Mouse (Mus musculus): ENCODE measurements around the gene Ssu72.
"Not testable (repeated sequence)": the region's sequence is repeated elsewhere in the genome, so short reads cannot be mapped to it uniquely, and the experiment has no call there.

Ssu72 gene

GRCm38 (mm10) chr4:155704721-155705591 lies at the start of gene Ssu72:
Gene Ssu72 (plus strand): TSS chr4:155704800.
- peak; percentile 97 for DNase-seq (ENCODE audit: low read depth, low spot score)

DNA sequence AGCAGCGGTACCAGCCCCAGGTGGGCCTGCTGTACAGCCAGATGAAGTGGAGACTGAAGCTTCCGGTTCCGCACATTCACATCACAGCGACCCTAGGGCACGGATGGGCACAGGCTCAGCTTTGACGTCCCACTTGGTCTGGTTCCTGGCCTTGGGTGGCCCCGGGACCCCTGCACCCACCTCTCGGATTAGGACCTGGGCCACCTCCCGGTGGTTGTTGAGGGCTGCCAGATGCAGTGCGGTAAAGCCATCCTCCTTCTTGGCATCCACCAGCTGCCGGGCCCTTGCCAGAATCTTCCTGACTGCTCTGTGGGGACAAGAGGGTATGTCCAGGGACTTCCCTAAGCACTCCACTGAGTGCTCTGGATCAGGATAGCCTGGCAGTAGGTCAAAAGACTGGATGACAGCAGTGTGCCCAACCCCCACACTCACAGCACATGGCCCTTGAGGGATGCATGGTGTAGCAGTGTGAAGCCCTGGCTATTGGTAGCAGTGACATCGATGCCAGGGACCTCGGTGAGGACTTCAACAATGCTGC lies 48.3 kb upstream of the Ssu72 start:
- DNase-seq (ENCODE audit: low read depth, low spot score) = no peak

DNA sequence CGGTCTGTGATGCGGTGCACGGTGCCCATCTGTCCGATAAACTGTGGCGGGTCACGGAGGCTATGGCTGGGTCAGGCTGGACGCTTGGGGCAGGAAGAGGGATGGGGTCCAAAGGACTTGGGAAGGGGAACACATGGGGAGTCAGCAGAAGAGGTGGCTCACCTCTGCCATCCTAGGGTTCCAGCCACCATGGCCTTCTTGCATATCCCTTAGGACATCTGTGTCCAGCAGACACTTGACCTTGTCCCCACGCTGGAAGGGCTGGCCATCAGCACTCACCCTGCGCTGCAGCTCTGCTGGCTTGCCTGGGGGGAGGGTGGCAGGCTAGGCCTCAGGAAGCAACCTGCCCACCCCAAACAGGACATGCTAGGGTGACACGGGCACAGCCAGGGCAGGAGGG lies 45.6 kb upstream of the Ssu72 start:
- no peak for DNase-seq (ENCODE audit: low read depth, low spot score)

GRCm38 (mm10) chr4:155660641-155661040 lies 44.0 kb upstream of the Ssu72 start:
- DNase-seq (ENCODE audit: low read depth, low spot score) = no peak

- peak; percentile 51 for DNase-seq (ENCODE audit: low read depth, low spot score)
These were observed 37.7 kb upstream of the Ssu72 start for GRCm38 (mm10) chr4:155666903-155667302.

DNA sequence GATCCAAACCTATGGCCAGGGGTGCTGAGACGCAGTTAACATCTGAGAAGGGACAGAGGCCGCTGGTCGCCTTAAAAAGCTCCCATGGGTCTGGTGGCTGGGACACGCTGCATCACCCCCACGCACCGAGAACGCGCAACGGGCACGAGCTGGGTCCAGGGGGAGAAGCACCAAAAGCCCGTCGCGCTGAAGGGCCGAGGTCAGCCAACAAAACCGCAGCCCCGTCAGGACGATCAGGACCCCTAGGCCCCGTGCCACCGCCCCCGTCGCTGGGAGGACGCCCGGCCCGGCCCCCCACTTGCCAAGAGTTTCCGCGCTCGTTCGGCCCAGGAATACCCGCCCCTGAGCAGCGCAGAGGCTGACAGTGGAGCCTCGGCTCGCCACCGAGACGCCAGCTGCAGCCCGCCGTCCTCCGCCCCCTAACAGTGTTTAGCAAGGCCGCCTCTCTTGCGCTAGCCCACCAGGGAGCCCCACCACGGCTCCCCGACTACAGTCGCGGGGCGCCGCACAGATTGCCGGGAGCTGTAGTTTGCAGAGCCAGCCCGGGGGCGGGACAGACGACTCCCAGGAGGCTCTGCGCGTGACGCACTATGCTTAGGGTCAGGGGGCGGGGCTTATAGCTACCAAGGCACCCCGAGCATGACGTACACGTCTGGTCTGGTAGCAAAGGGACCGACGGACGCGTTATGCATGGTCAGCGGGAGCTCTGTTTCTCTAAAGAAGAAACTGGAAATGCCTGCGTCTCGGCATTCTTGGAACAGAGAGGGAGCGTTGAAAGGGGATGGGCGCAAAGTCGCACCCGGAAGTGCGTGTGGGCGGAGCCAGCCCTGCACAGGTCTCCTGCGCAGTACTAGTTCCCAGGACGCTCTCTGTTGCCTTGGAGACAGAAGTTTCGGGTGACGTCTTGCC lies 35.7 kb upstream of the Ssu72 start, which contains the start of gene Mib2:
TSS of gene Mib2 (minus strand) at position 510 of the 909 bp plus-strand sequence.
- DNase-seq (ENCODE audit: low read depth, low spot score) = peak; percentile 97

DNA sequence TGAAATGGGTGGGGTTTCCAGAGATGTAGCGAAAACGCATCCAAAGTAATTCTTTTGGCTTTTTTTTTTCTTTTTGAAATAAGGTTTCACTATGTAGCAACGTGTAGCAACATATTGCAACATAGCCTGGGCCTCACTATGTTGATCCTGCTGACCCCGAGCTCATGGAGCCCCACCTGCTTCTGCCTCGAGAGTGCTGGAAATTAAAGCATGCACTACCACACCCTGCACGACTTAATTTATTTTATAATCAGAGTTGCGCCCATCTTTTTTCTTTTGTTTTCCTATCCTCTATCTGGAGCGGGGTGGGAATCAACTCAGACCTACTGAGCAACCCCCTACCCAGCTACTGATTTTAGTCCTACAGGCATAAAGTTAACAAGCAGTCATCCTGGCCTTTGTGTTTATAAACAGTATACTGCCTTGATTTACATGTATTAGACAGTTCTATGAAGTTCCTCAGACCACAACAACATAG lies 35.0 kb upstream of the Ssu72 start:
- no peak for DNase-seq (ENCODE audit: low read depth, low spot score)

- not testable (repeated sequence) for DNase-seq (ENCODE audit: low read depth, low spot score)
These were observed 34.4 kb upstream of the Ssu72 start for GRCm38 (mm10) chr4:155670236-155670635.

- DNase-seq (ENCODE audit: low read depth, low spot score) = no peak
These were observed 32.5 kb upstream of the Ssu72 start for GRCm38 (mm10) chr4:155672082-155672481.

DNA sequence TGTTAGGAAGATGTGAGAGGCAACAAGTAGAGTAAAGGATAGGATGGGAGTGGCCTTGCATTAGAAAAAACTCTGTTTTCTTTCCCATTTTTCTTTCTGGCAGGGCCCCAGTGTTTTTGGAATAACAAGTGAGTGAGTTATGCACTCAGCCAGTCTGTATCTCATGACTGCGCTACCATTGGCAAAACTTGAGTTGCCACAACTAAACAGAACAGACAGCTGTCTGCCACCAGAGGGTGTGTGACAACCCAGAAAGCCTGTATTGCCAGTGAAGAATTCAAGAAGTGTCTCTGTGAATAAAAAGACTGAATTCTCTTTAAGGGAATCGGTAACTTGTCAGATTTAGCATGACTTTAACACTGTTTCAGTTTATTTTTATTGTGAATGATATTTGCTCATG lies 28.6 kb upstream of the Ssu72 start:
- DNase-seq (ENCODE audit: low read depth, low spot score) = peak; percentile 43

GRCm38 (mm10) chr4:155683670-155684277 lies 20.8 kb upstream of the Ssu72 start:
- not testable (repeated sequence) for DNase-seq (ENCODE audit: low read depth, low spot score)

GRCm38 (mm10) chr4:155687764-155688163 lies 16.8 kb upstream of the Ssu72 start:
- DNase-seq (ENCODE audit: low read depth, low spot score) = not testable (repeated sequence)

- no peak for DNase-seq (ENCODE audit: low read depth, low spot score)
These were observed 13.8 kb upstream of the Ssu72 start for GRCm38 (mm10) chr4:155690571-155691375.

- no peak for DNase-seq (ENCODE audit: low read depth, low spot score)
These were observed 12.2 kb upstream of the Ssu72 start for GRCm38 (mm10) chr4:155692421-155692820.

GRCm38 (mm10) chr4:155694111-155694481 lies 10.5 kb upstream of the Ssu72 start, which contains the start of gene Fndc10:
Gene Fndc10 (plus strand): TSS chr4:155694342.
- DNase-seq (ENCODE audit: low read depth, low spot score) = no peak

GRCm38 (mm10) chr4:155694482-155695401 lies 9.9 kb upstream of the Ssu72 start:
- peak; percentile 92 for DNase-seq (ENCODE audit: low read depth, low spot score)

GRCm38 (mm10) chr4:155695531-155696062 lies 9.0 kb upstream of the Ssu72 start:
- no peak for DNase-seq (ENCODE audit: low read depth, low spot score)

DNA sequence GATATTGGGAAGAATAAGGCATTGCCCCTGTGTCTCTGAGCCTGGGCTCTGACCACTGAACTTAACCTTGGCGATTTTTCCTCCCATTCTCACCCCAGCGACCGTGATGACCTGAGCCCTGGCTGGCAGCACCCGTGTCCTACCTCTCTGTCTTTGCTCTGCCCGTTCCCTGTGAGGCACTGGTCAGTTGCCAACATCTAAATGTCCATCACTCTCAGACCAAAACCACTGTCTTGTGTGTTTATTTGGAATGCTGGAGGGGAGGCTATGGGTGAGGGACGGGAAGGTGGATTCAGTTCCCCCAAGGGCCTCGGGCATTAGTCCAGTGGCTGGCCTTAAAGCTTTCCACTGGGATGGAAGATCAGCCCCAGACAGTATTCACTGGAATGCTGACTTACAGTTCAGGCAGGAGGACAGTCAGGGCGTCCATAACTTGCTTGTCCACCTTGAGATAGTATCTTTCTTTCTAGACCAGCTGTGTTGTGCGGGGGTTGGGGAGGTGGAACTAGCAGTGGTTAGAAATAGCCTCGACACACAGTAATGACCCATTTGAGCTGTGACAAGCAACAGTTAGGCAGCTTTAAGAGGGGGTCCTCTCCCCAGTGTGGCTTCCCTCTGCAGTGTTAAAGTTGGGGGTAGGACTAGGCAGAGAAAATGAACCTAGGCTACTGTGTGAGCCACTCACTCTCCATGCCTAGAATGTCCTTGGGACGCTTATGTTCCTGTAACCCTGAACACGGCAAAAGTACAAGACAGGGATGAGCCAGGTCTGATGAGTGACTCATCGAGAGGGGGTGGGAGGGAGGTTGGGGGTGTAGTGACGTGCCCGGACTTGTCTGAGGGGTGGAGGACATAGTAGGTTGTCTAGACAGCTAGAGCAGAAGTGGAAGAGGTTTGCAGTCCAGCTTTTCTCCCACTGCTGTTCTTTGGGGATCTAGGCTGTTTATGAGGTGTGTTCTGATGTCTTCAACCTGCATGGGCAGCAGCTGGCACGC lies 8.0 kb upstream of the Ssu72 start:
- no peak for DNase-seq (ENCODE audit: low read depth, low spot score)

Measured in CD4-positive helper T cell, adult 2 months (primary cell).